Mouse (Mus musculus): ENCODE results near the gene Ttll5. TPM values are rescaled to one million over a fixed set of nuclear protein-coding genes. Genes with fewer than 3 reads are reported as not detected.

Ttll5 gene
- polyA plus RNA-seq, 1 experiment = 5.5 TPM

DNA sequence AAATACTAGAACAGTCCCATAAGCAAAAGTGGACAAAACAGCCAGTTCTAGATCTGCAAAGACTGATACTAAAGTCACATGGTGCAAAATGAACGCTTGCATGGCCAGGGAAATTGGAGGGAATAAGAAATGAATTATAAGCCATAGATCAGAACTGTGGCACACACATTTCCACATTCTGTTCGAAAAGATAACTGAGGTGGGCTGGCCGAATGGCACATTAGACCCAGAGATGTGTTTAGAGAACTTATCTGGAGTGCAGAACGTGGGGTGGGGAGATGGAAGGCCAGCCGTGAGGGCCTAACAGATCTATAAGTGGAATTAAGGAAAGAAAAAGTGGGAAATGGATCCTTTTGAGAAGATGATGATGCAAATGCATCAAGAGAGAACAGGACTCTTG lies 227.0 kb downstream of the Ttll5 start:
- 86% methylated on average over 5 of the region's 5 CpGs for WGBS
- Histone ChIP-seq H3K27ac (ENCODE audit: insufficient read depth, low read depth, low read length) (no peak overlapping the region), H3K4me1 (ENCODE audit: control insufficient read depth, insufficient read depth, insufficient read length, low read length) (no peaks in the 10 kb centered on the region), H3K4me3 (ENCODE audit: low read depth, low read length) (no peak overlapping the region), H3K36me3 (ENCODE audit: control insufficient read depth, insufficient read depth, low read length) (no peaks in the 10 kb centered on the region), H3K27me3 (ENCODE audit: control insufficient read depth, insufficient read depth, low read length) (no peaks in the 10 kb centered on the region)
- TF ChIP-seq CTCF (IDR thresholded peaks at IDR 0.05; ENCODE audit: extremely low read depth, insufficient read length, insufficient replicate concordance, low read depth, low read length) (no peak), POLR2A (IDR thresholded peaks at IDR 0.05; ENCODE audit: low read depth, low read length) (no peak)

DNA sequence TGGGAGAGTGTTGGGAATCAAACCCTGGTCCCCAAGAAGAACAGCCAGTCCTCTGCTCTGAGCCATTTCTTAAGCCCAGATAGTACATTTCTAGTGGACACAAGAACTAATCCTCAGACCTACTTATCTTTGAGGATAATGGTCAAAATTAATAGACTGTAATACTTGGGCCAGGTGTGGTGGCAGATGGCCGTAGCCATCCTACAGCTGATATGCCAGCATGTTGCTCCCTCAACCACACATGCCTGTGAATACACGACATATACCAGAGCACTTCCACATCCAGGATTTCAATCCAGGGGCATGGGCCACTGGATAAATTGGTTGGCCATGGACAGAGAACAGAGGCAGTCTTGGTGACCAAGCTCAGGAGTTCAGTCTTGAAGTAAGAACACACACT lies 230.8 kb downstream of the Ttll5 start:
- WGBS = 93% methylated on average over 2 of the region's 2 CpGs
- H3K36me3 ChIP-seq (ENCODE audit: control insufficient read depth, insufficient read depth, low read length) = no peaks in the 10 kb centered on the region

DNA sequence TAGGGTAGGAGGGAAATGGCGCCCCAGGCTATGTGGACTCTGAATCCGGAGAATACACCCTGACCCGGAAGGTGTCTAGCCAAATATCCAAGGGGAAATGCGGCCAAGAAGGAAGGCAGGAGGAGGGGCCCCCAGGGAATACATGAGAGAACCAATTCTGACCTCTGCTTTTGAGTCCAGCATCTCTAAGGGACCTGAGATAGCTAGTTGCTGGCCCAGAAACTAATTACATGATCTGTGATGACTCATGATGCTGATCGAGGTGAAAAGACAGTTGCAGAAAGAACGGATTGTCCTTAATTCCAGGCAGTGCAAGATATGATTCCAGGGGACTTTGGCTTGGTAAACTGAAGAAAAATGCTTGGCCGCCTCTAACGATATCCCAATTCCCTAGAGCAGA lies 232.5 kb downstream of the Ttll5 start:
- H3K27ac ChIP-seq (ENCODE audit: insufficient read depth, low read depth, low read length) = no peak overlapping the region
- no peaks in the 10 kb centered on the region for H3K4me1 ChIP-seq (ENCODE audit: control insufficient read depth, insufficient read depth, insufficient read length, low read length)
- H3K27me3 ChIP-seq (ENCODE audit: control insufficient read depth, insufficient read depth, low read length) = no peaks in the 10 kb centered on the region
- 76% methylated on average over 8 of the region's 8 CpGs for WGBS
- no peaks in the 10 kb centered on the region for H3K36me3 ChIP-seq (ENCODE audit: control insufficient read depth, insufficient read depth, low read length)
- no peak for TF ChIP-seq POLR2A (IDR thresholded peaks at IDR 0.05; ENCODE audit: low read depth, low read length)
- no peak for TF ChIP-seq CTCF (IDR thresholded peaks at IDR 0.05; ENCODE audit: extremely low read depth, insufficient read length, insufficient replicate concordance, low read depth, low read length)
- no peak overlapping the region for H3K4me3 ChIP-seq (ENCODE audit: low read depth, low read length)

More for the DNA sequence above, 230.8 kb downstream of the Ttll5 start:
- Histone ChIP-seq H3K27ac (ENCODE audit: insufficient read depth, low read depth, low read length) (no peak overlapping the region), H3K4me1 (ENCODE audit: control insufficient read depth, insufficient read depth, insufficient read length, low read length) (no peaks in the 10 kb centered on the region), H3K4me3 (ENCODE audit: low read depth, low read length) (no peak overlapping the region), H3K27me3 (ENCODE audit: control insufficient read depth, insufficient read depth, low read length) (no peaks in the 10 kb centered on the region)
- TF ChIP-seq CTCF (IDR thresholded peaks at IDR 0.05; ENCODE audit: extremely low read depth, insufficient read length, insufficient replicate concordance, low read depth, low read length) = no peak
- no peak for TF ChIP-seq POLR2A (IDR thresholded peaks at IDR 0.05; ENCODE audit: low read depth, low read length)

DNA sequence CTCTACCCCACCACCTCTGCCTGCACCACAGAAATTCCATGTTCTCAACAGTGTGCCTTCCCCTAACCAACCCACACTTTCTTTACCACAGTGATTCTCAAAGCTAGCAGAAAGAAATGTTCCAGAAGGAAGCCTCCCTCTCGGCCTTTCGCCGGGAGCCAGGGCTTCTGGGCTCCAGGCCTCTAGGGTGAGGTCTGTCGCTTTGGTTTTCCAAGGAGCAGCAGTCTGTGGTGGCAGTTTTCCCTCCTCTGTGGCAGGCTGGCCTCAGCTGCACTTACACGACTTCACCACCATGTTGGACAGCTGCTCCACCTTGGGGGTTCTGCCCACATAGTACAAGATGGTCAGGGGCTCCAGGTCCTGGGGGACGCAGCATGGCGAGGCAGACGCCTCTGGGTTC lies 233.1 kb downstream of the Ttll5 start:
- 88% methylated on average over 8 of the region's 8 CpGs for WGBS
- H3K27me3 ChIP-seq (ENCODE audit: control insufficient read depth, insufficient read depth, low read length) = no peaks in the 10 kb centered on the region
- TF ChIP-seq CTCF (IDR thresholded peaks at IDR 0.05; ENCODE audit: extremely low read depth, insufficient read length, insufficient replicate concordance, low read depth, low read length) (no peak), POLR2A (IDR thresholded peaks at IDR 0.05; ENCODE audit: low read depth, low read length) (no peak)

DNA sequence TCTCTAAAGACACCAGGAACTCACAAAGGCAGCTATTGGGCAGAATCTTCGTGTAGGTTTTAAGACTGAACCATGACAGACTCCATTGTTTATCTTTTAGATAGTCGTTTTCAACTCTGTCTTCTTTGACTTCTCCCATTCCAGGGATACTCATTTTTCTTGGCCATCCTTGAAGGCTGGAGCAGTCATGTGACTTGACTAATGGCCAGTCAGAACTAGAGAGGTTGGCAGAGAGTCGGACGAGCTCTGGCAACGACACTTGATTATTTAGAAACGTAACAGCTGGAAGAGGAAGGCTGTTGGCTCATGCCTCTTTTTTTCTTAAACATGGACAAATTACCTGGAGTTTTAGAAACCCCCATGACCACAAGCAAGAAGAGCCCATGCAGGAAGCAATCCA lies 234.9 kb downstream of the Ttll5 start:
- no peak for TF ChIP-seq POLR2A (IDR thresholded peaks at IDR 0.05; ENCODE audit: low read depth, low read length)
- TF ChIP-seq CTCF (IDR thresholded peaks at IDR 0.05; ENCODE audit: extremely low read depth, insufficient read length, insufficient replicate concordance, low read depth, low read length) = no peak
- H3K27ac ChIP-seq (ENCODE audit: insufficient read depth, low read depth, low read length) = no peak overlapping the region
- H3K27me3 ChIP-seq (ENCODE audit: control insufficient read depth, insufficient read depth, low read length) = no peaks in the 10 kb centered on the region
- H3K36me3 ChIP-seq (ENCODE audit: control insufficient read depth, insufficient read depth, low read length) = no peaks in the 10 kb centered on the region
- 65% methylated on average over 6 of the region's 6 CpGs for WGBS
- no peaks in the 10 kb centered on the region for H3K4me1 ChIP-seq (ENCODE audit: control insufficient read depth, insufficient read depth, insufficient read length, low read length)
- H3K4me3 ChIP-seq (ENCODE audit: low read depth, low read length) = no peak overlapping the region

More for the DNA sequence above, 233.1 kb downstream of the Ttll5 start:
- Histone ChIP-seq H3K4me3 (ENCODE audit: low read depth, low read length) (no peak overlapping the region), H3K27ac (ENCODE audit: insufficient read depth, low read depth, low read length) (no peak overlapping the region), H3K36me3 (ENCODE audit: control insufficient read depth, insufficient read depth, low read length) (no peaks in the 10 kb centered on the region), H3K4me1 (ENCODE audit: control insufficient read depth, insufficient read depth, insufficient read length, low read length) (no peaks in the 10 kb centered on the region)

DNA sequence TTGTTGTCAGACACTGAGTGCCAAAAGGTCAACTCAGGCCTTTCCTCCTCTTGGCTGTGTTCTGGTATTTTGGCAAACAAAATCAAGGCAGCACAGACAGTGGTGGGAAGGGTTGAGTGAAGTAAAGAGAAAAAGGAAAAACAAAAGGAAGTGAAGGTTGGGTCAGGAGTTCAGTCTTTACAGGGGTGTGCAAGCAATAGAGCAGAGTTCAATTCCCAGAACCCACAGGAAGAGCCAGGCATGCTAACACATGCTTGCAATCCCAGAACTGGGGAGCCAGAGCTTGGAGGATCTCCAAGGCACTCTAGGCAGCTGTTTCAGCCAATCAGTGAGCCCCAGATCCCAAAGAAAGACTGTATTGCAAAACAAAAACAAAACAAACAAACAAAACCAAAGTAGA lies 240.3 kb downstream of the Ttll5 start:
- Histone ChIP-seq H3K27ac (ENCODE audit: insufficient read depth, low read depth, low read length) (no peak overlapping the region), H3K36me3 (ENCODE audit: control insufficient read depth, insufficient read depth, low read length) (no peaks in the 10 kb centered on the region), H3K4me1 (ENCODE audit: control insufficient read depth, insufficient read depth, insufficient read length, low read length) (no peaks in the 10 kb centered on the region), H3K4me3 (ENCODE audit: low read depth, low read length) (no peak overlapping the region), H3K27me3 (ENCODE audit: control insufficient read depth, insufficient read depth, low read length) (no peaks in the 10 kb centered on the region)
- TF ChIP-seq POLR2A (IDR thresholded peaks at IDR 0.05; ENCODE audit: low read depth, low read length) (no peak), CTCF (IDR thresholded peaks at IDR 0.05; ENCODE audit: extremely low read depth, insufficient read length, insufficient replicate concordance, low read depth, low read length) (no peak)

DNA sequence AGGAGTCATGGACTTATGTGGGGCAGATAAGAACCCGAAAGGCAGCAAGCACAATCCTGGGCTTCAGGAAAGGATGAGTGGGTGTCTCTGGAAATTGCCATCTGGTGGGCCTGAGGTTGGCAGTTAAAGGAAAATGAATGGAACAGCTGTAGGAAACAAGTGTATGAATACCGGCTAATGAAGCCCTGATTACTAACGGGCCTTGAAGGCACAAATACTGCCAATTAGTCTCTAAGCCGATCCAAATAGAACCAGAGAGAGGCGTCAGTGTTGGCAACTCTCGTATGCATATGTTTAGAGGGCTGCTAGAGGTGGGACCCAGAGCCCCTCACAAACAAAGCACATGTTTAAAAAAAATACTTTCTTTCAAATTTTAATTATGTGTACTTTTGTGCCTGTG lies 247.0 kb downstream of the Ttll5 start:
- Histone ChIP-seq H3K36me3 (ENCODE audit: control insufficient read depth, insufficient read depth, low read length) (no peaks in the 10 kb centered on the region), H3K27me3 (ENCODE audit: control insufficient read depth, insufficient read depth, low read length) (no peaks in the 10 kb centered on the region), H3K27ac (ENCODE audit: insufficient read depth, low read depth, low read length) (no peak overlapping the region), H3K4me1 (ENCODE audit: control insufficient read depth, insufficient read depth, insufficient read length, low read length) (no peaks in the 10 kb centered on the region), H3K4me3 (ENCODE audit: low read depth, low read length) (no peak overlapping the region)
- no peak for TF ChIP-seq CTCF (IDR thresholded peaks at IDR 0.05; ENCODE audit: extremely low read depth, insufficient read length, insufficient replicate concordance, low read depth, low read length)
- no peak for TF ChIP-seq POLR2A (IDR thresholded peaks at IDR 0.05; ENCODE audit: low read depth, low read length)
- WGBS = 90% methylated on average over 6 of the region's 6 CpGs

DNA sequence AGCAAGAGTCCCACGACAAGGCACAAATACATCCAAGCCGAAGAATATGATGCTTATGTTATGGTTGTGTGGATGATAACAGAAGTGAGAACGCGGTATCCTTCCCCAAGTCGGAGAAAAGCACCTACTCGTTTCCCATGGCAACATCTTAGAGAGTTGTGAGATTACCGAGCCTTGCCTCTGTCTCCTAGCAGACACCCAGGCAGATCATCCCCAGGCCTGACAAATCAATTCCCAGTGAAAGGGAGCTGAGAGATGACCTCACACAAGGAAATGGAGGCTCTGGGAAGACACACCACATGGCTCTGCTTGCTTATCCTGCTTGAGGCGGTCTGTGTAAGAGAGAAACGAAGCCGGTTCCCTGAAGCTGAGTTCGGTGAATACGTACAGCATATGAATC lies 250.2 kb downstream of the Ttll5 start:
- Histone ChIP-seq H3K4me1 (ENCODE audit: control insufficient read depth, insufficient read depth, insufficient read length, low read length) (0 out of 2 replicates have a peak, but pooled peaks cover 2% of the 10 kb centered on the region), H3K27ac (ENCODE audit: insufficient read depth, low read depth, low read length) (no peak overlapping the region), H3K36me3 (ENCODE audit: control insufficient read depth, insufficient read depth, low read length) (no peaks in the 10 kb centered on the region), H3K27me3 (ENCODE audit: control insufficient read depth, insufficient read depth, low read length) (peaks cover 9% of the 10 kb centered on the region; the same call in 1 of the 2 replicates), H3K4me3 (ENCODE audit: low read depth, low read length) (no peak overlapping the region)
- TF ChIP-seq CTCF (IDR thresholded peaks at IDR 0.05; ENCODE audit: extremely low read depth, insufficient read length, insufficient replicate concordance, low read depth, low read length) = no peak
- TF ChIP-seq POLR2A (IDR thresholded peaks at IDR 0.05; ENCODE audit: low read depth, low read length) = no peak
- WGBS = 77% methylated on average over 12 of the region's 12 CpGs

Data from small intestine, adult 2 months (tissue).